Mouse (Mus musculus) forebrain, embryonic 10.5 days (tissue): Measurements from ENCODE around the gene Fam81a. TPM values are rescaled to one million over a fixed set of nuclear protein-coding genes. Genes with fewer than 3 reads are reported as not detected.

Experiments
- DNase-seq: peaks from one replicate; pipeline ENCODE4 v3.0.0-alpha.2; 2017; ENCODE audit warnings: low spot score; ENCODE audit errors: extremely low spot score
- H3K27ac ChIP-seq: fragments of 300-500 bp; sonication (generic); 2 replicates; pipeline ENCODE4 v1.5.1; 2016; ENCODE audit warnings: mild to moderate bottlenecking
- H3K27me3 ChIP-seq: fragments of 300-500 bp; sonication (generic); 2 replicates; pipeline ENCODE4 v1.6.1; 2016; ENCODE audit warnings: mild to moderate bottlenecking; ENCODE audit not compliant: poor library complexity, severe bottlenecking
- H3K36me3 ChIP-seq: fragments of 300-500 bp; sonication (generic); replicated peaks from 2 replicates; pipeline ENCODE4 v1.6.1; 2016; ENCODE audit warnings: mild to moderate bottlenecking, moderate library complexity
- H3K4me1 ChIP-seq: fragments of 300-500 bp; sonication (generic); 2 replicates; pipeline ENCODE4 v1.6.1; 2016
- H3K4me3 ChIP-seq: fragments of 300-500 bp; sonication (generic); 2 replicates; pipeline ENCODE4 v1.5.1; 2016; ENCODE audit warnings: mild to moderate bottlenecking, moderate library complexity
- H3K9me3 ChIP-seq: fragments of 300-500 bp; sonication (generic); 2 replicates; pipeline ENCODE4 v1.6.1; 2016; ENCODE audit warnings: mild to moderate bottlenecking, moderate library complexity
- WGBS: fragments of 180-500 bp; shearing (Covaris S2); methylation state at CpG from one replicate; pipeline ENCODE4 v1.1.7; 2016; 5-methylcytosine and 5-hydroxymethylcytosine counted together
- polyA plus RNA-seq: library from polyadenylated mRNA; unstranded; fragments of >200 nt; fragmentation: Nextera tagmentation; extraction: Ambion mirVana; gene quantifications from 2 replicates; pipeline ENCODE4 v1.2.1, GENCODE M21; 2016

The Fam81a gene
- polyA plus RNA-seq, 1 experiment from 2014 or later: 3.5 TPM

- no peaks in the 10 kb centered on the region for H3K36me3 ChIP-seq
- H3K9me3 ChIP-seq: no peaks in the 10 kb centered on the region
- H3K27me3 ChIP-seq: no peaks in the 10 kb centered on the region
- H3K27ac ChIP-seq: no peak overlapping the region
- H3K4me3 ChIP-seq: no peak overlapping the region
- WGBS: 87% methylated on average over 3 of the region's 3 CpGs
- H3K4me1 ChIP-seq: no peaks in the 10 kb centered on the region
- no peak for DNase-seq
Measured at GRCm38 (mm10) chr9:70078034-70078433, 64.3 kb downstream of the Fam81a start.

GRCm38 (mm10) chr9:70077170-70077569 is 65.2 kb downstream of the Fam81a start:
- H3K27me3 ChIP-seq: no peaks in the 10 kb centered on the region
- no peak overlapping the region for H3K27ac ChIP-seq
- 74% methylated on average over 7 of the region's 7 CpGs for WGBS
- no peaks in the 10 kb centered on the region for H3K9me3 ChIP-seq
- no peaks in the 10 kb centered on the region for H3K4me1 ChIP-seq
- DNase-seq: no peak
- H3K4me3 ChIP-seq: no peak overlapping the region
- H3K36me3 ChIP-seq: no peaks in the 10 kb centered on the region

- no peak for DNase-seq
- Histone ChIP-seq H3K4me1 (no peaks in the 10 kb centered on the region), H3K4me3 (no peak overlapping the region), H3K9me3 (no peaks in the 10 kb centered on the region), H3K27ac (no peak overlapping the region), H3K27me3 (no peaks in the 10 kb centered on the region), H3K36me3 (no peaks in the 10 kb centered on the region)
- 90% methylated on average over 8 of the region's 8 CpGs for WGBS
Measured at GRCm38 (mm10) chr9:70072387-70072786, 70.0 kb downstream of the Fam81a start.

- Histone ChIP-seq H3K9me3 (no peaks in the 10 kb centered on the region), H3K4me1 (no peaks in the 10 kb centered on the region), H3K36me3 (no peaks in the 10 kb centered on the region), H3K27ac (no peak overlapping the region), H3K4me3 (no peak overlapping the region), H3K27me3 (no peaks in the 10 kb centered on the region)
- DNase-seq: no peak
- 82% methylated on average over 8 of the region's 8 CpGs for WGBS
Measured at GRCm38 (mm10) chr9:70069961-70070435, 72.4 kb downstream of the Fam81a start.

GRCm38 (mm10) chr9:70067497-70067896 is 74.9 kb downstream of the Fam81a start:
- Histone ChIP-seq H3K27me3 (no peaks in the 10 kb centered on the region), H3K4me1 (no peaks in the 10 kb centered on the region), H3K36me3 (no peaks in the 10 kb centered on the region), H3K4me3 (no peak overlapping the region), H3K27ac (no peak overlapping the region), H3K9me3 (no peaks in the 10 kb centered on the region)
- no peak for DNase-seq
- 91% methylated on average over 3 of the region's 3 CpGs for WGBS

GRCm38 (mm10) chr9:70062012-70062411 is 80.3 kb downstream of the Fam81a start:
- Histone ChIP-seq H3K27ac (no peak overlapping the region), H3K27me3 (no peaks in the 10 kb centered on the region), H3K4me3 (no peak overlapping the region), H3K36me3 (no peaks in the 10 kb centered on the region), H3K9me3 (no peaks in the 10 kb centered on the region), H3K4me1 (peaks cover 6% of the 10 kb centered on the region; the same call in 1 of the 2 replicates)
- WGBS: 94% methylated on average over 3 of the region's 3 CpGs
- no peak for DNase-seq

GRCm38 (mm10) chr9:70053411-70053810 is 88.9 kb downstream of the Fam81a start:
- peaks cover 24% of the 10 kb centered on the region for H3K4me1 ChIP-seq
- WGBS: 61% methylated on average over 3 of the region's 3 CpGs
- H3K27ac ChIP-seq: no peak overlapping the region
- 0 out of 2 replicates have a peak, but pooled peaks cover 5% of the 10 kb centered on the region for H3K9me3 ChIP-seq
- no peak for DNase-seq
- H3K4me3 ChIP-seq: no peak overlapping the region
- no peaks in the 10 kb centered on the region for H3K36me3 ChIP-seq
- no peaks in the 10 kb centered on the region for H3K27me3 ChIP-seq

- Histone ChIP-seq H3K36me3 (no peaks in the 10 kb centered on the region), H3K27ac (no peak overlapping the region), H3K9me3 (0 out of 2 replicates have a peak, but pooled peaks cover 5% of the 10 kb centered on the region), H3K4me3 (no peak overlapping the region), H3K27me3 (no peaks in the 10 kb centered on the region), H3K4me1 (peaks cover 25% of the 10 kb centered on the region)
- no peak for DNase-seq
- 87% methylated on average over 3 of the region's 3 CpGs for WGBS
Measured at GRCm38 (mm10) chr9:70052730-70053129, 89.6 kb downstream of the Fam81a start.

GRCm38 (mm10) chr9:70049839-70050238 is 92.5 kb downstream of the Fam81a start:
- H3K36me3 ChIP-seq: no peaks in the 10 kb centered on the region
- peaks cover 27% of the 10 kb centered on the region for H3K4me1 ChIP-seq
- DNase-seq: no peak
- no peaks in the 10 kb centered on the region for H3K27me3 ChIP-seq
- no peaks in the 10 kb centered on the region for H3K9me3 ChIP-seq
- 56% methylated on average over 8 of the region's 8 CpGs for WGBS
- H3K27ac ChIP-seq: peak overlapping the region; percentile 63
- H3K4me3 ChIP-seq: no peak overlapping the region

GRCm38 (mm10) chr9:70049416-70049783 is 93.0 kb downstream of the Fam81a start:
- Histone ChIP-seq H3K27me3 (no peaks in the 10 kb centered on the region), H3K4me3 (no peak overlapping the region), H3K9me3 (no peaks in the 10 kb centered on the region), H3K27ac (peak overlapping the region; percentile 63), H3K4me1 (peaks cover 27% of the 10 kb centered on the region), H3K36me3 (no peaks in the 10 kb centered on the region)
- no peak for DNase-seq
- 28% methylated on average over 3 of the region's 3 CpGs for WGBS

- H3K27ac ChIP-seq: peak overlapping the region; percentile 63
- no peaks in the 10 kb centered on the region for H3K36me3 ChIP-seq
- no peak for DNase-seq
- peaks cover 27% of the 10 kb centered on the region for H3K4me1 ChIP-seq
- no peaks in the 10 kb centered on the region for H3K27me3 ChIP-seq
- no peak overlapping the region for H3K4me3 ChIP-seq
- WGBS: 61% methylated on average over 6 of the region's 6 CpGs
- no peaks in the 10 kb centered on the region for H3K9me3 ChIP-seq
Measured at GRCm38 (mm10) chr9:70048751-70049415, 93.5 kb downstream of the Fam81a start.

GRCm38 (mm10) chr9:70048280-70048679 is 94.1 kb downstream of the Fam81a start:
- DNase-seq: no peak
- Histone ChIP-seq H3K27ac (peak overlapping the region; percentile 63; the same call in 1 of the 2 replicates), H3K4me1 (peaks cover 27% of the 10 kb centered on the region), H3K9me3 (no peaks in the 10 kb centered on the region), H3K27me3 (no peaks in the 10 kb centered on the region), H3K4me3 (no peak overlapping the region), H3K36me3 (no peaks in the 10 kb centered on the region)
- WGBS: 42% methylated on average over 5 of the region's 5 CpGs

GRCm38 (mm10) chr9:70047839-70048238 is 94.5 kb downstream of the Fam81a start:
- no peaks in the 10 kb centered on the region for H3K9me3 ChIP-seq
- no peak overlapping the region for H3K27ac ChIP-seq
- H3K36me3 ChIP-seq: no peaks in the 10 kb centered on the region
- no peak overlapping the region for H3K4me3 ChIP-seq
- DNase-seq: no peak
- 59% methylated on average over 3 of the region's 3 CpGs for WGBS
- H3K4me1 ChIP-seq: peaks cover 27% of the 10 kb centered on the region
- no peaks in the 10 kb centered on the region for H3K27me3 ChIP-seq
